ENCODE assay signal across 26 mouse cellular contexts in genomic region chr4:141656932-141657331, GRCm38 (mm10). TPM values are rescaled to one million over a fixed set of nuclear protein-coding genes. Genes with fewer than 3 reads are reported as not detected.
A peak's percentile ranks its signal among the peaks of the same experiment; 100 is the strongest.
DNase-seq lines count a peak whose midpoint lies in the region; ATAC-seq and TF ChIP-seq lines count a peak whose summit lies in the region.
"Had no signal": no experiment of that assay in that cellular context is flagged by ENCODE, and none has a peak within 500 bp of the region (broad histone marks: within the 10 kb centered on the region; RNA-seq: fewer than 3 reads in every experiment).

No protein-coding gene starts in this region.

- peaks cover 12% of the 10 kb centered on the region for H3K4me1 ChIP-seq in heart, embryonic 11.5 days (ENCODE audit: control insufficient read depth, insufficient read depth, low read length)
- H3K4me1 ChIP-seq in hindbrain, postnatal 0 days (ENCODE audit: insufficient read depth, low read length), result peaks cover 5% of the 10 kb centered on the region; the same call in 1 of the 2 replicates
- no peaks in the 10 kb centered on the region for H3K4me1 ChIP-seq in hindbrain, embryonic 11.5 days (replicated peaks; ENCODE audit: control insufficient read depth, insufficient read depth, low read length)
- peaks cover 29% of the 10 kb centered on the region for H3K4me1 ChIP-seq in testis, adult 2 months (ENCODE audit: control insufficient read depth, insufficient read depth, low read length)
- peaks cover 3% of the 10 kb centered on the region; the same call in 1 of the 2 replicates for H3K4me1 ChIP-seq in forebrain, embryonic 10.5 days
- H3K4me1 ChIP-seq: embryonic facial prominence, embryonic 10.5 days had no signal

- H3K9me3 ChIP-seq in heart, embryonic 11.5 days (replicated peaks; ENCODE audit: control insufficient read depth, low read length), result no peaks in the 10 kb centered on the region
- H3K9me3 ChIP-seq in hindbrain, postnatal 0 days (ENCODE audit: low read length), result no peaks in the 10 kb centered on the region
- no peaks in the 10 kb centered on the region for H3K9me3 ChIP-seq in hindbrain, embryonic 11.5 days (ENCODE audit: control insufficient read depth, low read length)
- no peaks in the 10 kb centered on the region for H3K9me3 ChIP-seq in forebrain, embryonic 10.5 days
- H3K9me3 ChIP-seq: embryonic facial prominence, embryonic 10.5 days; forebrain, embryonic 12.5 days; liver, embryonic 15.5 days had no signal

- ATAC-seq in heart, embryonic 11.5 days (replicated peaks; ENCODE audit: insufficient number of reproducible peaks, low FRiP score, low TSS enrichment), result no peak
- no peak for ATAC-seq in hindbrain, postnatal 0 days
- ATAC-seq in hindbrain, embryonic 11.5 days (ENCODE audit: low FRiP score), result no peak

- H3K9ac ChIP-seq in heart, embryonic 11.5 days (ENCODE audit: low read depth, low read length), result no peak overlapping the region
- H3K9ac ChIP-seq in hindbrain, postnatal 0 days (replicated peaks; ENCODE audit: low read length), result no peak overlapping the region
- no peak overlapping the region for H3K9ac ChIP-seq in hindbrain, embryonic 11.5 days (ENCODE audit: low read depth, low read length)
- H3K9ac ChIP-seq: forebrain, embryonic 12.5 days; liver, embryonic 15.5 days had no signal

- H3K27ac ChIP-seq in heart, embryonic 11.5 days (ENCODE audit: low read depth, low read length), result peak overlapping the region; percentile 41; the same call in 1 of the 2 replicates
- H3K27ac ChIP-seq in hindbrain, postnatal 0 days, result 0 out of 2 replicates have a peak overlapping the region, but pooled peaks have one; percentile 23
- H3K27ac ChIP-seq in hindbrain, embryonic 11.5 days (ENCODE audit: low read depth, low read length), result no peak overlapping the region
- peak overlapping the region; percentile 53 for H3K27ac ChIP-seq in testis, adult 2 months (ENCODE audit: control insufficient read depth, insufficient read depth, low read depth, low read length)
- no peak overlapping the region for H3K27ac ChIP-seq in forebrain, embryonic 10.5 days
- H3K27ac ChIP-seq: embryonic facial prominence, embryonic 10.5 days; left cerebral cortex, adult 2 months; liver, embryonic 15.5 days had no signal

- no peak overlapping the region for H3K4me3 ChIP-seq in heart, embryonic 11.5 days (ENCODE audit: low read depth, low read length)
- no peak overlapping the region for H3K4me3 ChIP-seq in hindbrain, postnatal 0 days (ENCODE audit: low read length)
- H3K4me3 ChIP-seq in hindbrain, embryonic 11.5 days (ENCODE audit: low read depth, low read length), result no peak overlapping the region
- H3K4me3 ChIP-seq in testis, adult 2 months (ENCODE audit: control insufficient read depth, low read depth, low read length), result no peak overlapping the region
- H3K4me3 ChIP-seq in forebrain, embryonic 10.5 days, result no peak overlapping the region
- H3K4me3 ChIP-seq: embryonic facial prominence, embryonic 10.5 days; forebrain, embryonic 12.5 days; left cerebral cortex, adult 2 months; liver, embryonic 15.5 days had no signal

- no peak overlapping the region for H3K4me2 ChIP-seq in heart, embryonic 11.5 days
- no peak overlapping the region for H3K4me2 ChIP-seq in hindbrain, postnatal 0 days (ENCODE audit: low read depth, low read length)
- no peak overlapping the region for H3K4me2 ChIP-seq in hindbrain, embryonic 11.5 days (replicated peaks; ENCODE audit: low read depth, low read length)
- H3K4me2 ChIP-seq: forebrain, embryonic 12.5 days; liver, embryonic 15.5 days had no signal

- TF ChIP-seq CTCF in hindbrain, postnatal 0 days (IDR thresholded peaks at IDR 0.05; ENCODE audit: low read depth), result no peak
- no peak for TF ChIP-seq CTCF in testis, adult 2 months (IDR thresholded peaks at IDR 0.05; ENCODE audit: control insufficient read depth, insufficient read depth, insufficient replicate concordance, low read depth, low read length)

- peaks cover 12% of the 10 kb centered on the region for H3K36me3 ChIP-seq in heart, embryonic 11.5 days (ENCODE audit: control insufficient read depth, insufficient read depth, low read length)
- H3K36me3 ChIP-seq in hindbrain, postnatal 0 days (ENCODE audit: insufficient read depth, low read length), result peaks cover 7% of the 10 kb centered on the region; the same call in 1 of the 2 replicates
- H3K36me3 ChIP-seq in hindbrain, embryonic 11.5 days (ENCODE audit: control insufficient read depth, insufficient read depth, low read length), result no peaks in the 10 kb centered on the region
- H3K36me3 ChIP-seq in testis, adult 2 months (ENCODE audit: control insufficient read depth, insufficient read depth, low read length), result no peaks in the 10 kb centered on the region; the same call in 1 of the 2 replicates
- peaks cover 82% of the 10 kb centered on the region for H3K36me3 ChIP-seq in forebrain, embryonic 10.5 days (replicated peaks)

- no peaks in the 10 kb centered on the region for H3K27me3 ChIP-seq in heart, embryonic 11.5 days (ENCODE audit: control insufficient read depth, insufficient read depth, low read length)
- no peaks in the 10 kb centered on the region for H3K27me3 ChIP-seq in hindbrain, postnatal 0 days (ENCODE audit: insufficient read depth, low read length)
- no peaks in the 10 kb centered on the region for H3K27me3 ChIP-seq in hindbrain, embryonic 11.5 days (ENCODE audit: control insufficient read depth, insufficient read depth, low read length)
- H3K27me3 ChIP-seq in testis, adult 2 months (ENCODE audit: control insufficient read depth, insufficient read depth, low read length), result no peaks in the 10 kb centered on the region
- no peaks in the 10 kb centered on the region for H3K27me3 ChIP-seq in forebrain, embryonic 10.5 days (ENCODE audit: poor library complexity, severe bottlenecking)
- H3K27me3 ChIP-seq: forebrain, embryonic 12.5 days; liver, embryonic 15.5 days had no signal

- DNase-seq in heart, postnatal 4 days, result no peak
- DNase-seq in hindbrain, postnatal 0 days (ENCODE audit: low spot score), result no peak
- DNase-seq in hindbrain, embryonic 11.5 days (ENCODE audit: low spot score), result no peak
- no peak for DNase-seq in testis, postnatal 14 days (ENCODE audit: low spot score)
- no peak for DNase-seq in spleen, adult 12 weeks (ENCODE audit: low spot score)
- no peak for DNase-seq in forebrain, embryonic 10.5 days (ENCODE audit: extremely low spot score, low spot score)
- DNase-seq: B cell, adult 2 months; cerebellum, adult 9-10 months; gastrocnemius, postnatal 14 days; heart, postnatal 14 days; kidney, adult 18-20 months; kidney, postnatal 10 days; left cerebral cortex, postnatal 4 days; retina, postnatal 1 day had no signal

- 72% methylated on average over 8 of the region's 8 CpGs for WGBS in heart, embryonic 11.5 days (ENCODE audit: insufficient replicate concordance)
- 68% methylated on average over 8 of the region's 8 CpGs for WGBS in hindbrain, postnatal 0 days
- WGBS in hindbrain, embryonic 11.5 days, result 74% methylated on average over 8 of the region's 8 CpGs
- 92% methylated on average over 8 of the region's 8 CpGs for WGBS in forebrain, embryonic 10.5 days

- TF ChIP-seq POLR2A in testis, adult 2 months (IDR thresholded peaks at IDR 0.05; ENCODE audit: control insufficient read depth, low read depth, low read length), result no peak

RNA-seq across cellular contexts. Expression of gene Plekhm2, which starts 7.8 kb away (rescaled TPM):
- 3.5 and 3.9 TPM in 2 replicates for polyA plus RNA-seq in heart, embryonic 11.5 days (2014; fragmentation: Nextera tagmentation; extraction: Ambion mirVana)
- total RNA-seq in heart, postnatal 4 days (2021), result 10 to 100 TPM; 57.5 to 64.5 TPM
- 45.8 and 47.6 TPM in 2 replicates for total RNA-seq in hindbrain, postnatal 0 days (2014; rRNA removed)
- 6.1 and 6.4 TPM in 2 replicates for polyA plus RNA-seq in hindbrain, postnatal 0 days (2015; fragmentation: Nextera tagmentation; extraction: Ambion mirVana)
- polyA plus RNA-seq in hindbrain, embryonic 11.5 days (2014; fragmentation: Nextera tagmentation; extraction: Ambion mirVana), result 2.5 and 3.0 TPM in 2 replicates
- 73.3 and 76.3 TPM in 2 replicates for polyA plus RNA-seq in testis, adult 2 months (2012; rRNA removed)
- polyA plus RNA-seq in forebrain, embryonic 10.5 days (2016; fragmentation: Nextera tagmentation; extraction: Ambion mirVana), result 4.0 and 4.4 TPM in 2 replicates

RNA-seq across cellular contexts. Expression of gene Rsc1a1, which starts 28.5 kb away (rescaled TPM):
- polyA plus RNA-seq in heart, embryonic 11.5 days (2014; fragmentation: Nextera tagmentation; extraction: Ambion mirVana), result 1.5 TPM in 1 of 2 replicates, not detected in the other
- total RNA-seq in heart, postnatal 4 days (2021), result 1 to 10 TPM; 1.6 to 4.0 TPM
- 3.0 and 13.6 TPM in 2 replicates for total RNA-seq in hindbrain, postnatal 0 days (2014; rRNA removed)
- 0.32 TPM in 1 of 2 replicates, not detected in the other for polyA plus RNA-seq in hindbrain, postnatal 0 days (2015; fragmentation: Nextera tagmentation; extraction: Ambion mirVana)
- polyA plus RNA-seq in hindbrain, embryonic 11.5 days (2014; fragmentation: Nextera tagmentation; extraction: Ambion mirVana), result 1.9 and 2.0 TPM in 2 replicates
- 3.6 and 4.1 TPM in 2 replicates for polyA plus RNA-seq in testis, adult 2 months (2012; rRNA removed)
- 2.5 and 3.8 TPM in 2 replicates for polyA plus RNA-seq in forebrain, embryonic 10.5 days (2016; fragmentation: Nextera tagmentation; extraction: Ambion mirVana)
- total RNA-seq: adrenal gland, postnatal 4 days; heart, postnatal 14 days; monocyte, adult 5-6 weeks had no signal
- polyA plus RNA-seq: neural tube, embryonic 11.5 days; stomach, embryonic 16.5 days had no signal

RNA-seq across cellular contexts. Expression of gene Slc25a34, which starts 33.3 kb away (rescaled TPM):
- not detected in 2 replicates for polyA plus RNA-seq in heart, embryonic 11.5 days (2014; fragmentation: Nextera tagmentation; extraction: Ambion mirVana)
- total RNA-seq in heart, postnatal 4 days (2021), result 10 to 100 TPM; 32.5 to 33.6 TPM
- 18.1 and 22.2 TPM in 2 replicates for total RNA-seq in hindbrain, postnatal 0 days (2014; rRNA removed)
- 3.0 and 3.6 TPM in 2 replicates for polyA plus RNA-seq in hindbrain, postnatal 0 days (2015; fragmentation: Nextera tagmentation; extraction: Ambion mirVana)
- not detected in 2 replicates for polyA plus RNA-seq in hindbrain, embryonic 11.5 days (2014; fragmentation: Nextera tagmentation; extraction: Ambion mirVana)
- polyA plus RNA-seq in testis, adult 2 months (2012; rRNA removed), result 2.2 and 2.9 TPM in 2 replicates
- polyA plus RNA-seq in forebrain, embryonic 10.5 days (2016; fragmentation: Nextera tagmentation; extraction: Ambion mirVana), result not detected in 2 replicates
- total RNA-seq: megakaryocyte-erythroid progenitor cell, adult 5-6 weeks; monocyte, adult 5-6 weeks had no signal
- polyA plus RNA-seq: forebrain, embryonic 12.5 days; neural tube, embryonic 11.5 days had no signal

RNA-seq across cellular contexts. Expression of gene Tmem82, which starts 38.5 kb away (rescaled TPM):
- polyA plus RNA-seq in heart, embryonic 11.5 days (2014; fragmentation: Nextera tagmentation; extraction: Ambion mirVana), result 0.17 and 0.30 TPM in 2 replicates
- 1 to 10 TPM; 3.1 to 3.2 TPM for total RNA-seq in heart, postnatal 4 days (2021)
- total RNA-seq in hindbrain, postnatal 0 days (2014; rRNA removed), result 1.3 and 1.6 TPM in 2 replicates
- polyA plus RNA-seq in hindbrain, postnatal 0 days (2015; fragmentation: Nextera tagmentation; extraction: Ambion mirVana), result 1.3 and 1.5 TPM in 2 replicates
- polyA plus RNA-seq in hindbrain, embryonic 11.5 days (2014; fragmentation: Nextera tagmentation; extraction: Ambion mirVana), result 0.33 and 0.52 TPM in 2 replicates
- polyA plus RNA-seq in testis, adult 2 months (2012; rRNA removed), result 3.5 and 3.9 TPM in 2 replicates
- polyA plus RNA-seq in forebrain, embryonic 10.5 days (2016; fragmentation: Nextera tagmentation; extraction: Ambion mirVana), result 0.86 and 1.0 TPM in 2 replicates
- total RNA-seq: monocyte, adult 5-6 weeks had no signal

RNA-seq across cellular contexts. Expression of gene Fblim1, which starts 51.0 kb away (rescaled TPM):
- polyA plus RNA-seq in heart, embryonic 11.5 days (2014; fragmentation: Nextera tagmentation; extraction: Ambion mirVana), result 53.9 and 64.0 TPM in 2 replicates
- 100 to 1,000 TPM; 122 to 145 TPM for total RNA-seq in heart, postnatal 4 days (2021)
- total RNA-seq in hindbrain, postnatal 0 days (2014; rRNA removed), result 22.5 and 26.7 TPM in 2 replicates
- 21.7 and 25.6 TPM in 2 replicates for polyA plus RNA-seq in hindbrain, postnatal 0 days (2015; fragmentation: Nextera tagmentation; extraction: Ambion mirVana)
- polyA plus RNA-seq in hindbrain, embryonic 11.5 days (2014; fragmentation: Nextera tagmentation; extraction: Ambion mirVana), result 29.1 and 31.1 TPM in 2 replicates
- polyA plus RNA-seq in testis, adult 2 months (2012; rRNA removed), result 3.1 and 4.4 TPM in 2 replicates
- polyA plus RNA-seq in forebrain, embryonic 10.5 days (2016; fragmentation: Nextera tagmentation; extraction: Ambion mirVana), result 23.2 and 30.1 TPM in 2 replicates
- total RNA-seq: common myeloid progenitor, adult 5-6 weeks; megakaryocyte-erythroid progenitor cell, adult 5-6 weeks; monocyte, adult 5-6 weeks had no signal

Comparison
In these comparisons a context has a peak if more than half of its experiments do, and no peak if none do; other contexts are left out.
1. H3K27ac ChIP-seq: peak in heart, embryonic 11.5 days (single experiment), hindbrain, postnatal 0 days (single experiment) and testis, adult 2 months (single experiment); none in hindbrain, embryonic 11.5 days (single experiment) and forebrain, embryonic 10.5 days (single experiment).
2. RNA of gene Plekhm2, which starts 7.8 kb away (polyA plus RNA-seq): 73.3 to 76.3 TPM in testis, adult 2 months; 6.1 to 6.4 TPM in hindbrain, postnatal 0 days, 4.0 to 4.4 TPM in forebrain, embryonic 10.5 days, 3.5 to 3.9 TPM in heart, embryonic 11.5 days and 2.5 to 3.0 TPM in hindbrain, embryonic 11.5 days; every median in the first group is over 10 times any median in the second.